Mouse (Mus musculus) lung, postnatal 0 days (tissue): ENCODE results near the gene 0610030E20Rik.

Experiments used
- CTCF ChIP-seq: IDR thresholded peaks from 2 replicates; pipeline ENCODE4 v1.5.1; 2016; ENCODE audit warnings: antibody characterized with exemption, mild to moderate bottlenecking
- EP300 ChIP-seq: IDR thresholded peaks from 2 replicates; pipeline ENCODE4 v1.6.1; 2016; ENCODE audit warnings: antibody characterized with exemption, mild to moderate bottlenecking, control low read depth

DNA sequence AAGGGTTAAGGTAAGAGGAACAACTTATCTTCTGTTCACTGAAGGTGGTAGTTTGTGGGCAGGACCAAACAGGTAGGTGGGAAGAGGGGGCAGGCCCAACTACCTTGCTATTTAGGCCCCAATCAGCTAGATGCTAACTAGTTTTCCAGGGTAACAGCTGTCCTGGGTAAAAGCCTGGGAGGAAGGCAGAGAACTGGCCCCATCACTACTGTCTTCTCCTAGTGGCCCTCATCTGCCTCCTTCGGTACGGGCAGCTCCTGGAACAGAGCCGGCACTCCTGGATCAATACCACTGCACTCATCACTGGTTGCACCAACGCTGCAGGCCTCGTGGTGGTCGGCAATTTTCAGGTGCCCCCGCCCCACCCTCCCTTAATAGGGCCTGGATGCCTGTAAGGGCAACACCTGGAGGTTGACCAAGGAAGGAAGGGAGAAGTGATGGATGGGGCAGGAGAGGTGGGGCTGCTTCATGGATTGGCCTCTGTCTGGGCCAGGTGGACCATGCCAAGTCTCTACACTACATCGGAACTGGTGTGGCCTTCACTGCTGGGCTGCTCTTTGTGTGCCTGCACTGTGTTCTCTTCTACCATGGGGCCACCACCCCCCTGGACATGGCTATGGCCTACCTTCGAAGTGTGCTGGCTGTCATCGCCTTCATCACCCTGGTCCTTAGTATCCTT is 11.1 kb downstream of the 0610030E20Rik start:
- TF ChIP-seq EP300 = no peak
- TF ChIP-seq CTCF = no peak
